Mouse (Mus musculus) telencephalon, adult 2 months (tissue): ENCODE data around the gene Opalin.

Experiments used
- DNase-seq: peaks from one replicate; pipeline ENCODE4 v3.0.0-alpha.2; 2011; ENCODE audit warnings: low read depth, low spot score

The Opalin gene

DNA sequence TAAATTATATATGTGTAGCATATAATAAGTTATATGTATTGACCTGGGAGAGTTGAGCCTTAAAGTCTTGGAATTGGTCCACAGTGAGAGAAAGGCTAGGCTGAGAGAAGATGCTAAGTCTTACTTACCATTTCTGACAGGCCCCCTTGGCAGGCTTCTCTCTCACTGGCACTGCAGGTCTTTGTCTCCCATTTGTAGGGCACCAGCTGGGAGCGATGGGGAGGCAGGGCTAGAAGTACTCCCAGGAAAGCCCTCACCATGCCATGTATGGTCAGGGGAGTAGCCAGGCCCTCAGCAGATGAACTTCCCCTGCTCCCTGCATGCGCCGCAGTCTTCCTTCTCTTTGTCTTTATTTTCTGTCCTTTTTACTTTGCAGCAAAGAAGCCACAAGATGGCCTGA, at the start of gene Opalin:
Opalin (minus strand) TSS at position 208 of the 400 bp plus-strand sequence.
- peak; percentile 48 for DNase-seq

DNA sequence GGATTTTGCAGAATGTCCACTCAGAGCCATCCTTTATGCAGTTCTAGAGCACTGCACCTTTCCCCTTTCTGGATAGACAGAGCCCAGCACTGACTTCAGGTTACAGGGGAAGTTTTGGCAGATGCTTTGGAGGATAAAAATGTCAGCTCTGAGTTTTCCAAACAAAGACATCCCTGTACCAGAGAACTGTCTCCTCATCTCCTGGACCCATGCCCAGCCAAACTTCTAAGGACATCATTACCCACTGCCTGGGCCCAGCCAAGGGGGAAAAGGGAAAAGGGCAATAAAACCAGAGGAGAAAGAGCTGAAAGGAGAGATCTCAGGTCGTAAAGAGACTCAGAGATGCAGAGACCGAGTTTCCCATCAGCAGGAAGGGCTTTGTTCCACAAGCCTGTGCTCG, 46.1 kb upstream of the Opalin start:
- no peak for DNase-seq

DNA sequence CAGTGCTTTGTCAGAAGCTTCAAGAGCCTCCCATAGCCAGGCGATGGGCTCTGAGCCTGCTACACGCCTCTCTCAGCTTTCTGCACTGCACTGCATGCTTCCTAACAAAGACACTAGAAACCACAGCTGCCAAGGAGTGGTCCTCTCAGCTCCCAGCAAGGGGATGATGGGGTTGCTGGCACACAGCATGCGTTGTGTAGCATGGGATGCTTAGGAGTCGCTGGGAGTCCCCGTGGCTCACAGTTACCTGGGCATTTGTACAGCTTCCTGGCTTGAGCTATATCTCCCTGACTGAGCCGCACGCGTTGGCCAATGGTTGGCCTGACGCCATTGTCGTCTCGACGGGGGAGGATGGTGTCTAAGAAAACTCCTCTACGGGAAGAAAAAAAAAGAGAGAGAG, 43.0 kb upstream of the Opalin start:
- DNase-seq, result peak; percentile 64

DNA sequence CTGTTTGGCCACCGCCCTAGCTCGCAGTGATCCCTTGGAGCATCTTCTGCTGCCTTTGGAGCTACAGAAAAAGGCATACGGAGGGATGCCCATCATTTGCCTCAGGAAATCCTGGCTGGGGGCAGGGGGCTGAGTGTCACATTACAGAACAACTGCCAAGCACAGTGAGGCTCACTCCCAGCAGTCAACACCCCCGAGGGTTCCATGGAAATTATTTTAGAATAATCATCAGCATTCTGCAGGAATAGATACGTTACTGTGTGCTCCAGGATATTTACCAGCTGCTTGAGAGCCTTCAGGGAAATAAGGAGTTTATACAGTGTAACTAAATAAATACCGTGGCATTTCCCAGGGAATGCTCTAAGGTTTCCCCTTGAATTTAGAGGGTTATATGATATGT, 41.4 kb upstream of the Opalin start:
- DNase-seq, result no peak

DNA sequence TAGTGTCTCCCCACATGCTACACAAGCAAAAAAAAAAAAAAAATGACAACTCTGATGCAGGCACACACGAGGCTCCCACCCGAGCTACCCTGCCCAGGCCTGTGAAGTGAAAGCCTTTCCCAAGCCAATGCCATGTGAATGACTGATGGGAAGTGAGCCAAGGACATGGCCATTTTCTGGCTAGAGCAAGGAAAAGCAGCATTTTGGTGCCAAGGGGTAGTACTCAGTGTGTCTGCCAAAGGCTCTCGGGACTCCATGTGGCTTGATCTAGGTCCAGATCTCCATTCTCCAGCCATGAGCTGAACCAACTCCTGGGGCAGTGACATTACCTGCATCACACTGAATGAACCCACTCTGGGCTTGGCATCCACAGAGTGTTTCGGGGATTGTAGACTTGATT, 40.4 kb upstream of the Opalin start:
- no peak for DNase-seq

DNA sequence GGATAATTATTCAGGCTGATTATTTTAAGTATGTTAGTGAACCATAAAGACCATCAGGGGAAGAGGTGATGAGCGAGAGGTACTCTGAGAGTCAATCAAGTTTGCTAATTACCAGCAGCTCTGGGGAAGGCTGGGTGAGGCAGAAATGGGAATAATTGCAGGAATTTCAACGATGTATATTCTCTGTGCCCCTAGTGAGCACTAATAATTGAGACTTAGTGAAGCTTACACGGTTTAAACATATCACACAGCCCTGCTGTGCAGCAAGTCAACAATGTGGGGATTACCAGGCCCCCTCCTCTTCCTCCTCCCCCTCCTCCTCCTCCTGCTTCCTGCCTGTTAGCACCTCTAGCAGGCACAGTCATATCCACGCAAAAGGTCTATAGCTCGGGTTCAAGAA, 37.7 kb upstream of the Opalin start:
- DNase-seq, result no peak

DNA sequence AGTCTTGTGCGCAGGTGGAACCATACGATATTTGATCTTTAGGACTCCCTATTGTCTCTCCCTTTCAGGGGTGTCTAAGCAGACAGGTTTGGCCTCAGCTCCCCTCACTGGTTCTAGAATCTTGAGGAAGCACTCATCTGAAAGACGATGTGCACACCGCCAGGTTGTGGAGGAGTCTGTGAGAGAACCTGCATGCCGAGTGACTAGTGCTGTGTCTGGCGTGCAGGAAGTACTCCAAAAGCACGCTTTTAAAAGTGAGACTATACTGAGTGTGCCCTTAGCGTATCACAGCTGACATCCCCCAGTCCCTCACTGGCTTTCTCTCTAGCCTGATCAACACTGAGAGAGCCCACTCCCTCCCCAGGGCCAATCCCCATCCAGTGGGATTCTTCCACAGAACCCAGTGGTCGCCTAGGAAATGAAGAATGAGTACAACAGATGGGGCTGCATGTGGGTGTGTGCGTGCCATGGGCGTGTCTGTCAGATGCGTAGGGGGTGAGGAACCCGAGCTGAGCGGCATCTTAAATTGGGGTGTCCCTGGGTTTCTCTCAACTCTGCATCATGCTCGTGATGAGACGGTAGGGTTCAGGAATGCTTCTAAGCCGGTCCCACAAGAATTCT, 37.1 kb upstream of the Opalin start:
- DNase-seq, result no peak

DNA sequence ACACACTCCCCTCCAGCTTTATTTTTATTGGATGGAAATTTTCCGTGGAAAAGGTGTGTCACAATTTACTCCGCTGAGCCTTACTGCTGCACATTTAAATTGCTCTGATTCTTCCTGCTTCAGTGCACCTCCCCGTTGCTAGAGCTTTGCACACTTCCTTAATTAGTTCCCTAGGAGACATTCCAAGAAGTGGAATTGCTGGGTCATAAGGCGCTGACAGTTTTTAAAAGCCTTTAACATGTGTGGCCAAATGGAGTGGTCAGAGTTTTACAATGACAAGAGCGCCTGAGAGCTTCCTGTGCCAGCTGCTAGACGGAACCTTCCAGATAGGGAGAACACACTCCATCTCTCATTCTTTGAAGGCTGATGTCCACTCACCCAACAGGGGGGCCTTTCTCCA, 35.7 kb upstream of the Opalin start:
- no peak for DNase-seq

DNA sequence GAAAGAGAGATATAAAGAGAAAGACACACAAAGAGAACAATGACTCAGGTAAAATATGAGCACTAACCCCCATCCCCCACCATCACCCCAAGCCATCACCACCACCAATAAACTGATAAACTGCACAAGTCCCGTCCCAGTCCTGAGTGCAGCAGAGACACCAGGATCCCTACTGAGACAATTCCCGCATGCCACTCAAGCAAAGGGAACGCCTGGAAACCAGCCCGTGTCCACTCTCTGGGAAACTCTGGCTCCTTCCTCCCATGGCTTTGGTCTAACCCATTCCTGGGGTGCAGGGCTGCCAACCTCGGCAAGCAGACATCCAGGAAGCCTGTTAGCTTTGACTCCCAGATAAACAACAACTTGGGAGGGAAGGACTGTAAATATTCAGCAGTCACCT, 33.1 kb upstream of the Opalin start:
- DNase-seq, result no peak

DNA sequence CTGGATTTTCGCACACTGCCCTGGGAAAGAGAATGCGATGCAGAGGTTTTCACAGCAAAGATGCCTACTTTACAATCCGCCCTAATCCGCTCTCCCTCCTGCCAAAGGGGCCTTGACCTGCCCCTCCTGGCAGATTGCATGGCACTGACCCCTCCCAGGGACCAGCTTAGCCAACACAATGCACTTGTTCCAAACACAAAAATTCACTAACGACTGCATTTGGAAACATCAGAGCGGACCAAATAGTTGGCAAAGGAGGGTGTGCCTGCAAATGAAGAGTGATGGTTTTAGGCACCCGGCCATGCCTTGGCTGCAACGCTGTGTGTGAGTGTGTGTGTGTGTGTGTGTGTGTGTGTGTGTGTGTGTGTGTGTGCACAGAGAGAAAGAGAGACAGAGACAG, 32.6 kb upstream of the Opalin start:
- no peak for DNase-seq

DNA sequence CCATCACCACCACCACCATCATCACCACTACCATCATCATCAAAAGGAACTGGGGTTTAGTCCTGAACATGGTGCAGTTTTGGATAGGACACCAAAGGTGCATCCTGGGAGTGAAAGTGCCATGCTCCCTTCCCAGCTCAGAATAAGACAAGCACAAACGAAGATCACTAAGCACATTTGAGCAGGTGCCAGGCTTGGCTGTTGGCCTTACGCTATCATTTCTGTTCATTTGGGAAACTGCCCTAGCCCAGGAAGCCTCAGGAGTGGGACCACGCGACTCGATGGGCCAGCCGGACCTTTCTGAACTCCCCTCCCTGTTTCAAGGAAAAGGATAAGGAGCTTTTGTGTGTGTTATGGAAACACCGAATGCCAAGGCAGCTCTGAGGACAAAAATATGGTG, 31.8 kb upstream of the Opalin start:
- DNase-seq, result no peak

DNA sequence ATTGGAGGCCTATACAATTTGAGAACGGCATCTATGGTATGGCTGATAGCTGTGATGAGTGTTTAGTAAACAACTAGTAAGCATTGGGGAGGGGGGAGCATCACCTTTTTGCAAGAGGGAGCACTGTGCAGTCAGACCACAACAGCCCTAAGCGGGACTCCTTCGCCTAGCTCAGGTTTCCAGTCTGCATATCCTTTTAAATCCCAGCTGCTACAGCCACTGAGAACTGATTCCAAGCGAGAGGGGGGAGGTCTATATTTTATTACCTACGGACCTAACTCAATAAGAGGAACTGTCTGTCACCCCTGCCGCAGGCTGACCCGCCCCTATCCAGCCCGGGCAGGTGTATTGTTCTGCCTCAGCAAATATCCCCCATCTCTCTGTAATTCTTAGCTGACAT, 30.6 kb upstream of the Opalin start:
- no peak for DNase-seq

DNA sequence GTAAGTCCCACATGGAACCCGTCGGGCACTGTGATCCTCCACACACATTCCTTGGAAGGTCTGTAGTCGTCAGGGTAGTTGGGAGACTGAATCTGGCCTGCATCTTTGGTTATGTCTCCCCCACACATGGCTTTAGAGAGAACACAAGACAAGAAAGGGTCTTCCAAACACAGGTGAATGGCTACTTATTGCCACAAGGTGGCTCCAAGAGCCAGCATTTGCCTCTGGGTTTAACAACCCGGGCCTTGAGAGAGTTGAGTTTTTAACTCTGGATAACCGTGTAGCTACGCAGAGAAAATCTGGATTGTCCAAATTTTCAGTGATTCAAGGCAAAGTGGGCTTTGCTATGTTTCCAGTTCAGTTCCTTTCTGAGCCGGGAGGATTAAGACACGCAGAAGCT, 28.0 kb upstream of the Opalin start:
- DNase-seq, result no peak

DNA sequence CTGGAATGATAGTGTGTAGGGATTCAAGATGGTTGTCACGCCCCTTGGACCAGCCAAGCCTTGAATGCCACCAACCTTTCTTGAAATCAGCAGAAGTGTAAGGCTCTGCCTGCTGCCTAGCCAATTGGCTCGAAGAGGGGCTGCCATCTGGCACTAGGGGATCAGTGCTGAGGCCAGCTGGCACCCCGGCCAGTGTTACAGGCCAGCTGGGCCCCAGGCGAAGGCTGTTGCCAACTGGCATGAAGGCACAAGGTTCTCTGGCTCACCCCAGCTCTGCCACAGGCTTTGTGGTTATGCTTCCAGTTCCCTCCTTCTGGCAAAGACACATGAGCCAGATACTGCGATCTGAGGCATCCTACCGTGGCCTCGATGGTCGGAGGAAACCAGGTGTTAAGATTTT, 24.5 kb upstream of the Opalin start:
- DNase-seq, result no peak

DNA sequence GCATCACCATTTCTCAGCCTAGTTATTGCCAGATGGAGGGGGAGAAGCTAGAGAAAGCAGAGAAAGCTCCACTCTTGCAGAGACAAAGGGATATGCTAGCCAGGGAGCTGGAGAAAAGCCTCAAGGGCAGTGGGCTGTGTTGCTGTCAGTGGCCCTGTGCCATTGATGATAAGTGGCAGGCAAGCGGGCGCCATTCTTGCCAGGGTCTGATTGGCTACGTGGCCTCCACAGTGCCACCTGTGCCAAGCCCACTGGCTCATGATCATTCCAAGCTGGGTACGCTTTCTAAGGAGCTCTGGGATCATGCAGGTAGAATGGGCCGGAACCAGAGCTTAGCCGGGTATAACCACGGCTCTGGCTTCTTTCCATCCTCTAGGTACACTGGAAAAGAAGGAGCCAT, 23.9 kb upstream of the Opalin start:
- DNase-seq, result no peak

DNA sequence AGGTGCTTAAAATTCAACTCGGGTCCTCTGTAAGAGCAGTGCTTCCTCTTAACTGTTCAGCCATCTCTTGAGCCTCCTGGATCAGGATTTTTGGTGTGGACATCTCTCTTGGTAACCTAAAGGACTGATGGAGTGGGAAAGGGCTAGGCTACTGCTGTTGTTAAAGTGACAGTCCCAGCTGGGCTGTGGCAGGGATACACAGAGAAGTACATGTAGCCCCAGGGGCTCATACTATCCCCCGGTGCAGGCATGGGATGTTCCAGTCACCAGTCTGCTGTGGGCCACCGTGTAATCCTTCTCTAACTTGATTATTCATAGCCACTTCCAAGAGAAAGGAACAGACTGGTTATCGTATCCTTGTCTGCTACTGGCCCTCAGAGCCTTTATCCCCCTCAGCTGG, 20.1 kb upstream of the Opalin start:
- no peak for DNase-seq

DNA sequence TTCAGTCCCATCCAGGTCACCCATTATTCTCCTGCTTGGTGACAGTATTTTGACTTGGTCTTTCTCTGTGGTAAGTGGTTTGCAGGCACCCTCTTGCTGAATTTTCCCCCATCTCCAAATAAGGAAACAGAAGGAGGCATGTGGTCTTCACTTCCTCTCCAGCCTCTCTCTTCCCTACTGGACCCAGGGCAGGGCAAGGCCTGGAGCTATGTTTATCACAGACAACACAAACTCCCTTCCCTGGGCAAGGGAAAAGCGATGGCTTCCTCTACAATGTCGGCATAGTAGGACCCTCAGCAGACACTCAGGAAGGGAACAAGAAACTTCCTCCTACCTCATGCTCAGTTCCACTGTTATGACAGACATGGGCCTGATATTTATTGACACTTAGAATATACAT, 15.0 kb upstream of the Opalin start:
- no peak for DNase-seq

DNA sequence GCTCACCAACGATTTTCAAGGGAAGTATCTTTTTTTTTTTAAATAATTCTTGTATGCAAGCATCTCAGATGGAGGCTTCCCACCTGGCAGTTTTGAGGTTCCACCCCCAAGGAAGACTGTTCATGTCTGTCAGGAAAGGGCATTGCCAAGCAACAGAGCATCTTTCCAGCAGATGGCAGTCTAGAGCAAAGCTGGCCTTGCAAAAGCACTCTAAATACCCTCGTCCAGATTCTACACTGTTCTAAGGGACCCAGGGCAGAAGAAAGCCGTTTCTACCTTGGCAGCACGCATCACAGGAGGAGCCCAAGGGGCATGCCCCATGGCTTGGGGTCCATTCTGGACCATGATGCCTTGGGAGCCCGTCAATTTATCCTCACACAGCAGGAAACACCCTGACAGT, 12.9 kb upstream of the Opalin start:
- DNase-seq, result peak; percentile 69

DNA sequence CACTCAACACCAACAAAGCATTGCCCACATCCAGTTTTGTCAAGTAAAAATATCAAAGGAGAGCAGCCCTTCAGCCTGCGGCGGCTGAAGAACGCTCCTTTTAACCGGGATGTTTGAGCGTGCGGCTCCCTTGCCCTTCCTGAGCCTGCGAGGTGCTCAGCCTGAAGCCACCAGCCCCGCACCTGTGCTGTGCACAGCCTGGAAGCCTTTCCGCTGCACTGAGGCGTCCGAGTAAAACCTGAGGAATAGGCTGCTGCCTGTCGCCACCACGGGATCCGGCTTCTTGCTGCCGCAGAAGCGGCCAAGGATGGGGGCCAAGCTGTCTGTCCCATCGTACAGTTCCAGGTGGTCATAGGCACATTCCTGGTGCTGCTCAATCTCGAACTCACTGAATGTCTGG, 11.6 kb upstream of the Opalin start:
- no peak for DNase-seq

DNA sequence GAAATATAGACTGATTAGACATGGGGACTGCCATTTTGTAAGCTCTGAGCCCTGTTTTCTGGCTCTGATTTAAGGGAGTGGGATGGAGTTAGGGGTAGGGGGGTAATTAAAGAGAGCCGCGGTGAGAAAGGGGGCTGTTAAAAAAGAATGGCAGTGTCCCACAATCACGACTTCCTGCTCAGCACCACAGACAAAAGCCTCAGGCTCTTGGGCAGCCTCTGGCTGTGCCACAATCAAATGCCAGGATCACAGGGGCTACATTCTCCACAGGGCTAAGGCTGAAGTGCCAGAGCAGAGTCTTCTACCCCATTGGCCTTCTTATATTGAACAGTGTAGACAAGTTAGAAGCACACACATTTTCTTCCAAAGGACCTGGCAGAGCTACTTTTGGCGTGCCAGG, 11.0 kb upstream of the Opalin start:
- no peak for DNase-seq

DNA sequence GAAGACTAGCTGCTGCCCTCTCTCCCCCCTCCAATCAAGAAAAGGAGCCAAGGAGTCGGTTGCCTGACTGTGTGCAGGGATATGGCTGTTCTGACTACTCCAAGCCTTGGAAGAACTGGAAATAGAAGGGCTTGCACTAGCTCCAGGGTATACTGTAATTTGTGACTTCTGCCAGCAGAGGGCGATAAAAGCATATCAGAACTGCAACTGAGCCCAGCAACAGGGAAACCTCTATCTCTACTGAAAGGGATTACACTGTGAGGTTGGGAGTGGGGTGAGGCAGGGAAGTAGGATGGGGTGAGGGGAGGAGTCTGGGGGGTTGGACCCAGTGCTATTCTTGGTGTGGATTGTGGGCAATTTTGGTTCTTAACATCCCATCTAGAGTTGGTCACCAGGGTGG, 9.8 kb upstream of the Opalin start:
- DNase-seq, result peak; percentile 66

DNA sequence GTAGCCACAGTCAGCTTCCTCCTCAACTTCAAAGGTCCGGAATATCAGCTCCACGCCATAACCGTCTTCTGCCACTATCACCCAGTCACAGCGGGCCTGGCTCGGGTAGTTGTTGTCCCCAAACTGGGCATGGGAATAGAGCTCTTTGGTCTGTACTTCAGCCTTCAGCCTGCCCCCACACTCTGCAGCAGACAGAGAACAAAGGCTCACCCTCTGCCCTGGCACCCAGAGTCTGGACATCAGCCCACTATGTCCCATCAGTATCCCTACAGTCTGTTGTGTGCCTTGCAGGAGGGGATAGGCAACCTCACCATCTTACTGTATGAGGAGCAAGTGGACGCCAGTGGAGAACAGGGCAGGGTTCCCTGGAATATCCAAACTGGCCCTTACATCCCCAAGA, 9.4 kb upstream of the Opalin start:
- DNase-seq, result peak; percentile 52

DNA sequence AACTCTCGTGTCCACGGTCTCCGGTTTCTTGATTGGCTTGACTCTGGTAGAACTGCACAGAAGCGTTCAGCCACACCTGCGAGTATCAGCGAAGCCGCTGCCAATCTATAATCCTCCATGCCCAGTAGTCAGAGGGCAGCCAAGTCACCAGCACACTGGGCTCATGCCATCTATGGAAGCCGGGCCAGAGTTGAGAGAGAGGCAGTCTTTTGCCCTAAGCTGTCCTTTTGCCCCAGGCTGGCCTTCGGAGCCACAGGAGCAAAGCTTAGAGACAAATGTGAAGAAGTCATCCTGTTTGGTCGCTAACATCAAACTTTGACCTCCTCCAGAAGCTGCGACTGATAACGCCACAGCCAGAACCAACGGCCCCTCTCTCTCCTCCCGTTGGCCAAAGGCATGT, 6.7 kb upstream of the Opalin start:
- no peak for DNase-seq

DNA sequence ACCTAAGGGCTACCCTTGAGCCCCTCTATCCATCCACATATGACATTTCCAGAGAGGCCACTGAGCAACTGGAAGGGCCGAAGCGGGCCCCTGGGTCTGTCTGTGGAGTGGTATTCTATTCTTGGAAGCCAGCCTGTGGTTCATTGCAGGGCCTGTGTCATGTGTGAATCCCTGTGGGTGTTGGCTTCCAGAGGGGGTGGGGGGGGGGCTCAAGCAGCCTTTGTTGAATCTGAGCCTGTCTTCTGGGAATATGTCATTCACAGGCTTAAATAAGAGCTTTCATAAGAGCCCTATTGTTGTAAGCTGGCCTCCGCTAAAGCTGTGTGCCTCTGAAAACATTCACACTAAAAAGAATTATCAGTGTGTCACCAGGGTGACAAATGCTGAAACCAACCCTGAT, 4.7 kb upstream of the Opalin start:
- DNase-seq, result peak; percentile 58
